16 mouse cellular contexts compared by ENCODE assay signal in the genomic region with DNA sequence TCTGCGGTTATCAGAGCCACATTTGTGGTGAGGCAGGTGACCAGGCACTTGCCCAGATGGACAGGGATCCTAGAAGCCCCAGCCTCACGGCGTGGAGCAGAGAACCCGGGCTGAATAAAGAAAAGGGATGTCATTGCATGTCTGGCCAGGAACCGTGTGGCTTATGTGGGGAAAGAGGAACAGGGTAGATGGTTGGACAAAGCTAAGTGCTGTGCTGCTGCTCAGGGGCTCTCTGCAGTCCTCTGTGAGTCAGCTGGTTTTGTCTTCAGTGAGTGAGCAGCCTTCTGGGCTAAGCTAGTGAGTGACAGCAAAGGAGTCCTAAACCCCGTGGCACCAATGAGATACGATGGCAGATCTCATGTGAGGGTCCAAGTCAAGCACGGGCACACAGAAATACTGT. TPM values are rescaled to one million over a fixed set of nuclear protein-coding genes. Genes with fewer than 3 reads are reported as not detected.
"Had no signal": no experiment of that assay in that cellular context is flagged by ENCODE, and none has a peak within 500 bp of the region (broad histone marks: within the 10 kb centered on the region; RNA-seq: fewer than 3 reads in every experiment).

No protein-coding gene starts in this region.

- H3K36me3 ChIP-seq: intestine, embryonic 15.5 days; limb, embryonic 15.5 days; liver, embryonic 12.5 days; midbrain, embryonic 15.5 days; neural tube, embryonic 13.5 days had no signal

- ATAC-seq: intestine, embryonic 15.5 days; liver, embryonic 12.5 days; midbrain, embryonic 15.5 days had no signal

- H3K4me2 ChIP-seq: intestine, embryonic 15.5 days; limb, embryonic 15.5 days; liver, embryonic 12.5 days; lung, embryonic 14.5 days; midbrain, embryonic 15.5 days; neural tube, embryonic 13.5 days had no signal

- H3K4me3 ChIP-seq: intestine, embryonic 15.5 days; limb, embryonic 15.5 days; liver, embryonic 12.5 days; midbrain, embryonic 15.5 days; neural tube, embryonic 13.5 days had no signal

- DNase-seq: kidney, adult 8-10 months; kidney, postnatal 25 days; layer of hippocampus, postnatal 36 days; lung, embryonic 14.5 days; lung, postnatal 10 days; lung, postnatal 4 days; right cerebral cortex, postnatal 14 days; thymus, postnatal 25 days had no signal

- H3K27me3 ChIP-seq: intestine, embryonic 15.5 days; midbrain, embryonic 15.5 days; neural tube, embryonic 13.5 days had no signal

- H3K27ac ChIP-seq: intestine, embryonic 15.5 days; limb, embryonic 15.5 days; liver, embryonic 12.5 days; midbrain, embryonic 15.5 days; neural tube, embryonic 13.5 days had no signal

- H3K9ac ChIP-seq: intestine, embryonic 15.5 days; limb, embryonic 15.5 days; liver, embryonic 12.5 days; lung, embryonic 14.5 days; midbrain, embryonic 15.5 days; neural tube, embryonic 13.5 days had no signal

- H3K9me3 ChIP-seq: intestine, embryonic 15.5 days; limb, embryonic 15.5 days; liver, embryonic 12.5 days; midbrain, embryonic 15.5 days; neural tube, embryonic 13.5 days had no signal

RNA-seq across cellular contexts. Expression of a gene that starts 46.1 kb away (rescaled TPM):
- polyA plus RNA-seq: limb, embryonic 15.5 days; liver, embryonic 12.5 days; liver, embryonic 16.5 days; lung, embryonic 14.5 days; spleen, adult 2 months; urinary bladder, adult 2 months had no signal
